Mouse (Mus musculus): ENCODE data around the gene Qtrt1.

DNA sequence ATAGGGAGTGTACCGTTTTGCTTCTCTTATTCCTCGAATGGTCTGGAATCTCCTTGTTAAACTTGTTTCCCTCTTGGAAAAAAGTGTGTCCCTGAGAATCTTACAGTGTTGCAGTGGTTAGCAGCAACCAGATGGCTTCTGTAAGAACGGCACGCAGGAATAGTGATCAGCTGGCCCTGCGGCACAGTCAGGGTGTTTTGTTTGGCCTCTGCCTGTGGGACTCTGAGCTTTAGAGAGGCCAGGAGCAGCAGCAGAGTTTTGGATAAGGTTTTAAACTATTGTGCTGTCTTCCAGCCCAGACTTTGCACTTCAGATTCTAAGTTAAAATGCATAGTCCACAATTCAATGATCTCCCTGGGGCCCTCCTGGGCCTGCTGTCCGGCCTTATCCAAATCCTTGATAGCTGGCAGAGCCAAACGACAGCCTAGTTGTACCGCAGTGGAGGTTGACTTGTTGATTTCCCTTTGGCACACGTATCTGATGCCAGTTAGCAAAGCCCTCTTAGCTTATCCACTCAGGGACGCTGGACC is 18.9 kb upstream of the Qtrt1 start:
- TF ChIP-seq CTCF (IDR thresholded peaks at IDR 0.05; ENCODE audit: insufficient read depth, low read length) = no peak
- no peak for TF ChIP-seq POLR2A (IDR thresholded peaks at IDR 0.05; ENCODE audit: borderline replicate concordance, extremely low read depth, low read depth, low read length)

Data from lung, adult 2 months (tissue).